Mouse (Mus musculus) ES-CJ7 (cell line): ENCODE measurements around the gene Fbxo44.
"Not testable (repeated sequence)": the region's sequence is repeated elsewhere in the genome, so short reads cannot be mapped to it uniquely, and the experiment has no call there.

ENCODE experiments used
- DNase-seq: peaks from one replicate; pipeline ENCODE4 v3.0.0; 2011; ENCODE audit warnings: low read depth, low spot score

Gene Fbxo44

DNA sequence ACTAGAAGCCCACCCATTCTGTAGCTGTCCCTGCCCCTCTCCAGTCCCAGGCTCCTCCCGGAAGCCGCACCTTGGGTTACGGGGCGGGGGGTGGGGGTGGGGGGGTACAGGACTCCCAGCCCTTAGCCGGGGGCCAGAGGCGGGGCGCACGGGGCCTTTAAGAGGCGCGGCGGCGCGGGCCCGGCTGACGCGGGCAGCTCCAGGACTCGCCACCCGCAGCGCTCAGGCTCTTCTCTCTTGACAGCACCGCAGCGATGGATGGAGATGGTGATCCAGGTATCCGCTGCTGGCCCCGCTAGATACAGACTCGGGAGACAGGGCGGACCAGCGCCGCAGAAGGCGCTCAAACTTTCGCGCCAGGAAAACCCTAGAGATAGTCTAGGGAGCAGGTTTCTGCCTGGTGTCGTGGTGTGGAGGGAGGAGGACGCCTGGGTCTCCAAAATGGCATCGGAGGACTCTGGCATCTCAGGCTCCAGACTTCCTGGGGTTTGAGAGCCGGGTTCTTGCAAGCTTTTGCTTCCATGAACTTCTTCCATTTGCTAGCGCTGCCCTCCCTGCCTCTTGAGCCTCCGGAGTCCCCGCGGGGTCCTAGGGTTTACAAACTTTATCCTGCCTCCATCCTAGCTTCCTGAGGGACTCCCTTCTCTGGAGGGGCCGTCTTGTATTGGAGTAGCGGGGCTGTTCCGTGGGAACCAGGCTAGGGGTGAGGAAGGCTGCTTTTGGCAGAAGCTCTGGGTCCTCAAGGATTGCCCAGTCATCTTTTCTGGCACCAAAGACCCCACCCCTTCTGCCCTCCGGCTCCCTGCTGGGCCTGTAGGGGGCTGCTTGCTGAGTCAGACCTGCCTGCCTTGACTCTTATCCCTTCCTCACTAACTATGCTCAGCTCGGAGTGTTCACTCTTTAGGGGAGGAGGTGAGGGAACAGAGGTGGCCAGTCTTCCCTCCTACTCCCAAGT is at the start of gene Fbxo44, which contains the start of gene Fbxo2:
Gene Fbxo44 (minus strand): TSS at position 47 of the 955 bp plus-strand sequence.
Gene Fbxo2 (plus strand): TSS at position 186 of the 955 bp plus-strand sequence.
- no peak for DNase-seq

DNA sequence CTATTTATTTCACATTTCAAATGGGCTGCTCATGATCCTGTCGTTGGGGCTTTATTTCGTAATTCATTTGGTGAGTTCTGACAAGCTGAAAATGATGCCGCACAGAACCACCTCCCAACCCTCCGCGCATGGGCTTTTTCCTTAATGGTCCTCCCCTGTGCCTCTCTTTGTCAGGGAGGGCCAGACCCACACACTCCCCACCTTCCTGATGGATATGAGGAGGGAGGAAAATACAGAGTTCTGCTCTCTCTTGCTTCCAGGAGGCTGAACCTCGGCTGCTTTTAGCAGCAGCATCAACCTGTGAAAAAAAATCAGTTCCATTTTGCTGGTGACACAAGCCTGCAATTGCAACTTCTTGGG is 44.6 kb upstream of the Fbxo44 start:
- DNase-seq = no peak

DNA sequence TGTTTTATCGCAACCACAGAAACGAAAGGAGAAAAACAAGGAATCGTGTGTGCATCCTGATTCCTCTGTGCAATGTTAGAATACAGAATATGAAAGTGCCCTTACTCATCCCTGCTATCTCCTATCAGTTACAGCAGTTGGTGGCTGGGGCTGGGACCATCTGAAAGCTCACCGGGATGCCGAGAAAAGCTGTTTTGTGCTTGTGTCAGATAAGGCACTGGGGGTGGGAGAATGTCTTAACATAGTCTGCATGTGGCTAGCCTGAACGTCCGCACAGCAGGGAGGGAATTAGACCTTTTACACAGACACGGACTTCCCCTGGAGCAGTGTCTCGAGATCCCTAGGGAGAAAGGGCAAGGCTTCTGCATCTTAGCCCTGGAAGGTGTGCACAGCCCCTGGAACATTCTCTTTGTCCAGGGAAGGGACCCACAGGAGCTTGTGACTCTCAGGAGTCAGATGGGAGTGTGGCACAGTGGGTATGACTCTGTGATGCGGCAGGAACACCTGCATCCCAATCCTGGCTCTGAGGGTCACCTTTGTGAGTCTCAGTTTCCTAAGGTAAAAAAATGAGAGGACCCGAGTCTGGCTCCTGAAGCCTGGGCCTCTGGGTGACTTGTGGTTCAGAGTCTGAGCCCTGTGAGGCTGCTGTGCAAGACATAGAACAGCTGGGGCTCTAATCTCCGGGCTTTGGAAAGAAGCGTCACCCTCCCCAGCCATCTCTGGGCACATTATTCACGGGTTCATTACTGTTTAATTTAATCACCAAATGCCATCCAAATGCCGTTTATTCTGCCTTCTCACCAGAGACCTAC is 44.0 kb upstream of the Fbxo44 start:
- no peak for DNase-seq

DNA sequence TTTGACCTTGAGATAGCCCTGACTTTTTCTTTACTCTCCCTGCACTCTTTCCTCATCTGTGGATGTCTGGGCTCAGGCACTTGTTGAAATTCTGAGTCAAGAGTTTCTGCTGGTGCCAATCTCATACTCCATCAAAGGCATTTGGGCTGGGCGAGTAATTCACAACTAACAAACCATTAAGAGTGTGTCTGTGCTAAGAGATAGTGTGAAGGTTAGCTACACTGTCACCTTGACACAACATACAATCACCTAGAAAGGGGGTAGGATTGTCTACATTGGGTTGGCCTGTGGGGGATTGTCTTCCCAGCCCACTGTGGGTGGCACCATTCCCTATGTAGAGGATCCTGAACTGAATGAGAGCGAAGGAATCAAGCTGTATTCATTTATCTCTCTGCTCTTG is 43.3 kb upstream of the Fbxo44 start:
- DNase-seq = no peak

DNA sequence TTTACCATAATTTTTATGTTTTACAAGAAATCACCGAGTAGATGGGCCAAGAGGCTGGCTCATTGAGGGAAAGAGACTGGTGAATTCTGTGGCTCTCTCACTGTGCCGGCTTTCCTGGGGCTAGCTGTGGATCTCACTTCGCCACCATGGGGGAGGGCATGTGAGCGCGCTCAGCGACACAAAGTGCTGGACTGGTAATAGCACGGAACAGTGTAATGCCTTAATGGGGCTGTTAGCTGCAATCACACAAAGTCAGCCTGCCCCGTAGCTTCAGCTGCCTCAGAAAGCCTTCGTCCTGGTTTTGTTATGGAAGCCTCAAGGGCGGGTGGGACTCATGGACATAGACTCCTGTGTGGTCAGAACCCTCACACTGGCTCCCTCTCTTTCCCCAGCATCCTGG is 38.4 kb upstream of the Fbxo44 start:
- DNase-seq = no peak

DNA sequence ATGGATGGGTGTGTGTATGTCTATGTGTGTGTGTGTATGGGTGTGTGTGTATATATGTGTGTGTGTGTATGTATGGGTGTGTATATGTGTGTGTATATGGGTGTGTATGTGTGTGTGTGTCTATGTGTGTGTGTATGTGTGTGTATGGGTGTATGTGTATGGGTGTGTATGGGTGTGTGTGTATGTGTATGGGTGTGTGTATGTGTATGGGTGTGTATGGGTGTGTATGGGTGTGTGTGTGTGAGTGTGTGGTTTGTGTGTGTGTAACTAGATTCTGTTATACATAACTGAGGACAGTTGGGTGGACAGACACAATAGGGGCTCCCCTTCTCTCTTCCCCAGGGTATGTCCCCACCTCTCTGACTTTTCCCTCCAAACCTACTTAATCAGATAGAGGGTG is 34.1 kb upstream of the Fbxo44 start:
- no peak for DNase-seq

DNA sequence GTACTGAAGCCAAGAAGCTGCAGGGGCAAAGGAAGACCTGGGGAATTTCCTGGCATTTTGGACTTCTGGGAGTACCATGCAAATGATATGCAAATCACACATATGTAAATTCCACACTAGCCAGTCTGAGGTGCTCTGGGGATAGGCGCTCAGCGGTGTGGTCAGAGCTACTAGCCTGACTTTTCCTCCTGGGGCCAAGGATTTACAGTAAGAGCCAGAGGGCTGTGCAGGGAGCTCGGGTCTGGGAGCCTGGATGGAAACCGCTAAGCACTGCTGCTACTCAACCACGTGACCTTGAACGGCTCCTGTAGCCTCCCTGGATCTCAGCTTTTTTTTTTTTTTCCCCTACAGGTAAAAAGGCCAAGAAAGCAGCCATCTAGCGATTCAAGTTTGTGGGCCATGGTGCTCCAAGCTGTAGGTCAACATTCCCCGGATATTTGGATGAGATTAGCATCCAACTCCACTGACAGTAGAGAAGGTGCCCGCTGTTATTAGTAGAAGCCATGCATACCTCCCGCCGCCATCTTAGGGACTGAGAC is 32.5 kb upstream of the Fbxo44 start:
- peak; percentile 89 for DNase-seq

DNA sequence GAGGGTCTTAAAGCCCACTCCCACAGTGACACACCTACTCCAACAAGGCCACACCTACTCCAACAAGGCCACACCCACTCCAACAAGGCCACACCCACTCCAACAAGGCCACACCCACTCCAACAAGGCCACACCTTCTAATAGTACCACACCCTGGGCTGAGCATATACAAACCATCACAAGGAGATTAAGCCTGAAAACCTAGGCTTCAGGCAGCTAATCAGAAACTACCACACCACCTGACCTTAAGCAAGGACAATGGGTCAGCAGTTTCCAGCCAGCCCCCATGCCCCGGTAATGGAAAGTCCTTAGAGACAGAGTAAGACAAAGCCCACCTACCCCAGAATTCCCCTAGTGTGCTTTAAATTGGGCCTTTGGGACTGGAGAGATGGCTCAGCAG is 28.5 kb upstream of the Fbxo44 start:
- DNase-seq = not testable (repeated sequence)

DNA sequence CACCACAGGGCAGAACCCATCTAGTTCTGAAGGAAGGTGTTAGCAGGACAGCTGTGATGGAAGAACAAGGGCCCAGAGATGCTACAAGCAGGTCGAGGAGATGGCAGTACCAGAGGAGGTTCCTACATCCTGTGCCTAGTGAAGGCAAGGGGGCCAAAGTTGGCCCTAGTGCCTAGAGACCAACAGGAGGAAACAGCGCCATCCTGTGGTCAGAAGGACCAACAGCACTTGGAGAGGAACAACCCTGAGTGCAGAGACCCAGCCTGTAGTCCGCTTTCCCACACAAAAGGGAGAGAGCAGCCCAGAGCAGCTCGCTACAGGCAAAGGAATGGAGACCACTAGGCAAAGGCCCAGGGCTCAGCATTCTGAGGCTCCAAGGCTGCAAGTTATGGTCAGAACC is 25.5 kb upstream of the Fbxo44 start:
- peak; percentile 78 for DNase-seq

DNA sequence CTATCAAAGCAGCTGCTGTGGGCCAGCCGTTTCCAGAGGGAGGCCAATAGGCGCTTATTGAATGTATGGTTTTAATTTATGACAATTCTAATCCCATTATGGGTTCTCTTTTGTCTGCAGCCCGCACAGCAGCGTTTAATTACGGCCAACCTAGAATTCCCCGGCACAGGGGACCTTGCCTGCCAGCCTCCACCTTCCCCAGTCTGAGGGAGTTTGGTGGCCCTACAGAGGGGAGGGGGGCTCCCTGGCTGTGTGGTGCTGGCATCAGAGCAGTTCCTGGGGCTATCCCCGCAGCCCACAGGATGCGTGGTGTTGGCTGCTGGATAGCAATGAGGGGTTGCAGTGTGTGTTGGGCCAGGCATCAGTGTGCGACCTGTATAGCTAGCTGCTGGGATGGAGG is 24.3 kb upstream of the Fbxo44 start:
- no peak for DNase-seq

DNA sequence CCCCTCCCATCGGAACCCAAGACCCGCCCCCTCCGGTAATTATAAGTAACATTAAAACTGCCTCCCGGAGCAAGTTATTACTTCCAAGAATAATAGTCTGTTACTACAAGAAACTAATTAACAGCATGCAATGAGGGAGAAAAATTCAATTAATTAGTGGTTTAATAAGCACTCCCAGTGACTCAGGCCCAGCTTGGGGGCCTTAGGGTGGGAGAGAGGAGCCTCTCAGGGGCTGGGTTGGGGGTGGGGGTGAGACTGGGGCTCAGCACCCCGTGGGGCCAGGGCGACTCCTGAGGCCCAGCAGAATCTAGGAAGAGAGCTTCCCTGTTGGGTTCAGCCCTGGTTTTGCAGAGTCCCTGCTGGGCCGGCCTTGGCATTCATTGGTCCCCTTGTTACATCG is 22.1 kb upstream of the Fbxo44 start:
- DNase-seq = no peak

DNA sequence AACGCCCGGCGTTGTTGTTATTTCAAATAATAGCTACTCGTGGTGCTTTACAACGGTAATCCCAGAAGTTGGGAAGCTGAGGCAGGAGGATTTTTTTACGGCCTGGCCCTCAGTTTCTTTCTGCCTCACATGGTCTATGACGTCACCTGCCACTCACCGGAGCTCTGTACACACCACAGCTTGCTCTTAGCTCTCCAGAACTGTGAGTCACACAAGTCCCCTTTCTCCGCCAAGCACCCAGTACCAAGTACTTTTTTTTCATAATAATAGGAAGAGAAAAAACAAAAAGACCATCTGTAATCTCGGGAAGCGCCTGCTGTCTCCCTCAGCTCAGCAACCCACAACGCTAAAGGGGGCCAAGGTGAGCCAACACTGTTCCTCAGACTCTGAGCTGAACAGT is 21.2 kb upstream of the Fbxo44 start:
- DNase-seq = no peak

DNA sequence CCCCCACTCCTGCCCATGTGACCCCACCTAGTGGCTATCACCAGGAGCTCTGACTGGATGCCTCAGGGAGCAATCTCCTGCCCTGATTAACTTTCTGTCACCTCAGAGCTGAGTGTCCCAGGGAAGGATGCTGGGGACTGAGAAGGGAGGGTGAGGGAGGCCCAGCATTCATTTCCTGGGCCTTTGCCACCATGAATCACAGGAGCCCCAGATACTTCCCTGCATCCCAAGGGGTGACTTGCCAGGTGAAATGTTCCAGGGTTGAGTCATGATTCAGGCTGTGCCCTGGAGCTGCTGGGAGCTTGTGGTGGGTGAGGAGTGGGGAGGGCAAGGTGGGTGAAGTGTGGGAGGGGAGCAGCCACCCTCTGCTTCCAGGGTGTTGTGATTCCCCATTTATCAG is 17.4 kb upstream of the Fbxo44 start:
- no peak for DNase-seq

DNA sequence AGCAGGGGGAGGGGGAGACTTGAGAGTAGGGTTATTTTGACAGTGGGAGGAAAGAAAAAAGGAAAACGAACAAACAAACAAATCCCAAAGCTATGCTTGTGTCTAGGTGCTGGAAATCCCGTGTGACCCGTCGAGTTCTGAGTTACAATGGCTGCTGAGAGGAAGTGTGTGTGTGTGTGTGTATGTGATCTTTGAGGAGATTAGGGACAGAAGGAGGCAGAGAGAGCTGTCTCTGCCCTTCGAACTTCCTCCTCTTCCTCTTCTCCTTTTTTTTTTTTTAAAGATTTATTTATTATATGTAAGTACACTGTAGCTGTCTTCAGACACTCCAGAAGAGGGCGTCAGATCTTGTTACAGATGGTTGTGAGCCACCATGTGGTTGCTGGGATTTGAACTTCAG is 16.3 kb upstream of the Fbxo44 start:
- DNase-seq = not testable (repeated sequence)

DNA sequence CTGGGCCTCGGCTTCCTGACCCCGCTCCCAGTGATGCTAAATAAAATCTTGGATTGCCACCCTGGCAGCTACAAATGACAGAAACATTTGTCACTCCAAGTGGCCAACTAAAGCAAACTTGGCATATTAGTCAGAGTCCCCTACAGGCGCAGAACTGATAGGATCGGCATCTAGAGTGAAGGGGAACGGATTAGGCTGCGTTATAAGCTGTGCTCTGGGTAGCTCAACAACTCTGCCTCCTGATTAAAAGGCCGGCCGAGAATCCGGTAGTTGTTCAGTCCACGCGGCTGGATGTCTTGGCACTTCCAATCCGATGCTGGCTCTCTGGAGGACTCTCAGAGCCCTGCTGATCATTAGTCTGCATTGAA is 14.2 kb upstream of the Fbxo44 start:
- no peak for DNase-seq

DNA sequence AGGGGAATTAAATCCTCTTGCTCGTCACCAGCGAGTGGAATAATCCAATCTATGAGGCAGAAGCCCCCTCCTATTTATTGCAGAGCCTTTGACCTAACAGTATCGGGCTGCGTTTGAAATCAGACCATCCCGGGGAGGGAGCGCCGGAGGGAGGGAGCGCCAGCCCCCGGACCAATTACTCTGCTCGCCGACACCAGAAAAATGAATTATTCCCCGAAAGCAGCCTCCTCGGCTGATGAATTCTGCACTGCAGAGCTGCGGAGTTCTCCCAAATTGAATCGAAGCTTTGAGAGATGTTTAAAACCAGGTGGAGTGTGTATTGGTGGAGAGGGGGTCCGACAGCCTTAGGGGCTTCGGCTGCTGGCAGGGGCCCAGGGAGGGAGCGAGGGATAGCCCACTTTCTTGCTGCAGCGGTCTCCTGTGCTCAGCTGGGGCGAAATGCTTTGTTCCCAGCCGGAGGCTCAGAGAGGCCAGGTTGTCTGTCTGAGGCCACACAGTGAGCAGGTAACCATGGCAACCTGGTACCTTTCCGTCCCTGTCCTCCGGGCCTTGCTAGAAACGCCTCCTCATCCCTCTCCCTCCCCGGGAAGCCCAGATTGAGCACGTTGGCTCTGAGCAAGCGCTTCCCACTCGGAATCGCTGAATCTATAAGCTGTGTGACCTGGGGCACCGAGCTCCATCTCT is 13.7 kb upstream of the Fbxo44 start:
- peak; percentile 77 for DNase-seq

DNA sequence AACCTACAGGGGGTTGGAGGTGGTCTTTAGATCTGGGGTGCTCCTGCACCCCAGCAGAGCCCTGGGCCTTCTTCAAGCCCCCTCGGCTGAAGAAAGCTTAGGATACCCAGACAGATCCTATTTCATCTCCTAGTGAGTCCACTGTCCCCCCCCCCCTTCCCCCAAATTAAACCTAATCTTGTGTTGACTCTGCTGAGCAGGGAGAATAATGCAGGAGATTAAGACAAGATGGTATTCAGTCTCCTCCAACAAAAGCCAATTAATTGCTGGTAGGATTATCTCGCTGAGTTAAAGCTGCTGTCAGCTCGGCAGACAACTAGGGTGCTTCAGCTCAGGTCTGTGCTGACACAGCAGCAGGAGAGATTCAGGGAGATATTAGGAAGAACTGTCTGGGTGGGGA is 11.0 kb upstream of the Fbxo44 start:
- no peak for DNase-seq

DNA sequence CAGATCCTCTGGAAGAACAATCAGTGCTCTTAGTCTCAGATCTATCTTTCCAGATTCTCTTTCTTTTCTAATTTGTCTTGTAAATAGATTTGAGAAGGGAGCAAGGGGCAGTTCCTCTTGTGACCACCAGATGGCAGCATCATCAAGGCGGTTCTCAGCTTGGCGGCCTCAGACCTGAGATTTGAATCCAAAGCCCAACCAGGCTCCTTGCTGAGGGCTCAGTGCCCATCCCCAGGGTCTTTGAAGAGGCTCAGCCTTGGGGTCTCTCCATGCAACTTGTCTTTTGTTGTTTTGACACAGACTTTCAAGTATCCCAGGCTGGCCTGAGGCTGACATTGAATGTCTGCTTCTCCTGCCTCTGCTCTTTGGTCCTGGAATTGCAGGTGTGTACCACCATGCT is 10.6 kb upstream of the Fbxo44 start:
- peak; percentile 66 for DNase-seq

DNA sequence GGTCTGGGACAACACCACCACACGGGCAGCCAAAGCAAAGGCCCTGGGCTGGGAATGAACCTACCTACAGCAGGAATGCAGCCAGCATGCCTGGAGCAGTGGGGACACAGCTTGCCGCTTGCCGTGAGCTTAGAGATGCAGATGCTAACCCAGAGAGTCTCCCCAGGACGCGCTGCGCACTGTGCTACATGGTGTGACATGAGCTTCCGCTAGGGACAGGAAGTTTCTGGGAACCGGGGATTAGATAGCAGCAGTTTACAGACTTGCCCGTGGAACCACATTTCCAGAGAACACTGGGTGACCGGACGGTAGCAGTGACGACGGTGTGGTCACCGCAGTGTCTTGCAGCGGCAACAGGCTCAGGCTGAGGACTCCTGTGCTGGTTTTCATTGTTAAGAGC is 9.3 kb upstream of the Fbxo44 start:
- DNase-seq = peak; percentile 89

DNA sequence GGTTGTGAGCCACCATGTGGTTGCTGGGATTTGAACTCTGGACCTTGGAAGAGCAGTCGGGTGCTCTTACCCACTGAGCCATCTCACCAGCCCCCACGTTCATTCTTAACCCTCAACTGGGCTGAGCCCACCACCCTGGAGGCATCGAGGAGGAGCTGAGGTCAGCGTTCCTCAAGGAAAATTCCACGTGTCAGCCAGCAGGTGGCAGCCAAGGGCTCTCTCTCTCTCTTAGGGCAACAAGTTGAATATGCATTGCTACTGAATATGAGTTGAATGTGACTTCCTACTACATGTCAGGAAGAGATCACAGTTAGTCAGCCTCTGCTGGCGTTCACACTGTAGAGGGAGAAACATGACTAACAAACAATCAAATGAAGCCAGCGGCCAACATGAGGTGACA is 8.0 kb upstream of the Fbxo44 start:
- peak; percentile 78 for DNase-seq

DNA sequence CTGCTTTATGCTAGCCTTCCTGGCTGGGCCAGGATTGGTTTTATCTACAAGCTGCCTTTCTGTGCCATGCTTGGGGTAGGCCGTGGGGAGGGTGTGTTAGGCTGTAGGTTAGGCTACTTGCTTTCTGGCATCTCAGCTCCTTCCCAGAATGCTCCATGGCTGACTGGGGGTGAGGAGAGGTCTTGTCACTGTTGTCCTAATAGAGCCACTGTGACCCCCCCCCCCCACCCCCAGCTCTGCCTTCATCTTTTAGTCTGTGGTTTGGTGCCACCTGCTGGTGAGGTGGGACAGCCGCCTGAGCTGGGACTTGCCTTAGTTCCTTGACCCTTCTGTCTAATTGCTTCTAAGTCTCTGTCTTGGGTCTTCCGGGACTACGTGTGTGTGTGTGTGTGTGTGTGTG is 6.7 kb upstream of the Fbxo44 start:
- peak; percentile 72 for DNase-seq

DNA sequence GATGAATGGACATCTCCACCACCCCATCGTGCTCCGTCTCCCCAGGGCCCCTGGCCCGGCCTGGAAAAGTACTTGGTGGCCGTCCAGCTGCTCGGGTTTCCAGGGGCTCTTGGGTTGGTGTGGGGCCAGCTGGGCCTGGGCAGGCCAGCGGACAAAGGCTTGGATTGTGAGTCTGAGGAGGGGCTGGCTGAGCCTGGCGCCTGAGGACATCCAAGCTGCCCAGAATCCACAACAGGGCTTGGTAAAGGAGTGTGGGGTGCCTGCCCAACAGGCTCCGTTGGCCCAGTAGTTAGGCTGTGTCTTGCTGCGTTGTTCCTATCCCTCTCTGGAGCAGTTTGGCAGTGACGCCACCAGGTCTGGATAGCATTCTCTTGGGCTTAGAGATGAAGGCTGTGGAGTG is 6.1 kb upstream of the Fbxo44 start:
- no peak for DNase-seq
